In the genomic region with DNA sequence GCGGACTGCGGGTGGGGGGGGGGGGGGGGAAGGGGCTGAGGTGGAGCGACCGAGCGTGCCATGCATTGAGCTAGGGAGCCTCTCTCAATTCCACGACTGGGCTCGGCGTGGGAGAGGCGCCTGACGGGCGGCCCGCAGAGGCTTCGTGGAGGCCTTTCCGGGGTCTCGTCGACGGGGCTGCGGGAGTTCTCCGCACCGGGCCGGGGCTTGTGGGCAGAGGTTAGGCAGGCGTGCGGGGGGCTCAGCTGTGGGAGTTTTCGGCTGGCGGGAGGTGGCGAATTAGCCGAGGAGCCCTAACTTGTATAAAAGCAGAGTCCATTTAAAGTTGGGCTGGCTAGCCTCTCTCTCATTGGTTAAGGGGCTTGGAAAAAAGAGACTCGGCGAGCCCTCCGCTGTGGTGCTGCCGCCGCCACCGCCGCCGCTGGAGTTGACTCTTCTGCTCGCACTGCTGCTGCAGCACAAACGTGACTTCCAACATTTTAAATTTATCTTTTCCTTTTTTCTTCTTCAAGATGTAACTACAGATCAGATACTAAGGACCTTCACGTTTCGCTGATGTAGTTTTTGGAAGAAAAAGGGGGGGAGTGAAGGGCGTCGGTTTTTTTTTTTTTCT, we compare ENCODE assay signal across 8 mouse cellular contexts. TPM values are rescaled to one million over a fixed set of nuclear protein-coding genes. Genes with fewer than 3 reads are reported as not detected.
DNase-seq lines count a peak whose midpoint lies in the region; ATAC-seq and TF ChIP-seq lines count a peak whose summit lies in the region.

No protein-coding gene starts in this region.

- peak overlapping the region; percentile 80 for H3K9ac ChIP-seq in embryonic facial prominence, embryonic 15.5 days
- H3K9ac ChIP-seq in kidney, embryonic 14.5 days (ENCODE audit: low read depth, low read length): peak overlapping the region; percentile 94
- peak overlapping the region; percentile 80 for H3K9ac ChIP-seq in limb, embryonic 15.5 days
- peak overlapping the region; percentile 84 for H3K9ac ChIP-seq in midbrain, postnatal 0 days (replicated peaks; ENCODE audit: low read length, poor library complexity, severe bottlenecking)

- TF ChIP-seq CTCF in bone marrow macrophage, adult 2 months (IDR thresholded peaks at IDR 0.05; ENCODE audit: low read depth, low read length): no peak
- TF ChIP-seq CTCF in midbrain, postnatal 0 days (IDR thresholded peaks at IDR 0.05): no peak

- peak overlapping the region; percentile 91 for H3K27ac ChIP-seq in bone marrow macrophage, adult 2 months (ENCODE audit: insufficient read depth, low read depth, low read length)
- peak overlapping the region; percentile 98 for H3K27ac ChIP-seq in embryonic facial prominence, embryonic 15.5 days (replicated peaks)
- peak overlapping the region; percentile 96 for H3K27ac ChIP-seq in kidney, embryonic 14.5 days (ENCODE audit: low read depth, low read length)
- peak overlapping the region; percentile 98 for H3K27ac ChIP-seq in limb, embryonic 15.5 days
- H3K27ac ChIP-seq in midbrain, postnatal 0 days (ENCODE audit: low read depth, low read length): peak overlapping the region; percentile 92

- H3K4me1 ChIP-seq in bone marrow macrophage, adult 2 months (ENCODE audit: control insufficient read depth, insufficient read depth, low read length): peaks cover 30% of the 10 kb centered on the region
- peaks cover 25% of the 10 kb centered on the region; the same call in 1 of the 2 replicates for H3K4me1 ChIP-seq in embryonic facial prominence, embryonic 15.5 days
- peaks cover 24% of the 10 kb centered on the region; the same call in 1 of the 2 replicates for H3K4me1 ChIP-seq in kidney, embryonic 14.5 days (ENCODE audit: control insufficient read depth, insufficient read depth, low read length)
- H3K4me1 ChIP-seq in limb, embryonic 15.5 days: peaks cover 28% of the 10 kb centered on the region
- H3K4me1 ChIP-seq in midbrain, postnatal 0 days (ENCODE audit: insufficient read depth, low read length): no peaks in the 10 kb centered on the region

- DNase-seq in A20 (ENCODE audit: low read depth, low spot score): peak; percentile 97
- peak; percentile 92 to 94 for DNase-seq in heart, adult 9 months (ENCODE audit: low spot score in 2 of 2)
- peak; percentile 94 for DNase-seq in midbrain, postnatal 0 days (ENCODE audit: low spot score)
- DNase-seq in spleen, postnatal 10 days (ENCODE audit: low spot score in 2 of 2): peak; percentile 85 to 87

- WGBS in embryonic facial prominence, embryonic 15.5 days: under 1% methylated on average over 40 of the region's 41 CpGs
- WGBS in kidney, embryonic 14.5 days: under 1% methylated on average over 39 of the region's 41 CpGs
- WGBS in limb, embryonic 15.5 days: under 1% methylated on average over 35 of the region's 41 CpGs
- under 1% methylated on average over 36 of the region's 41 CpGs for WGBS in midbrain, postnatal 0 days

- TF ChIP-seq POLR2A in bone marrow macrophage, adult 2 months (IDR thresholded peaks at IDR 0.05; ENCODE audit: borderline replicate concordance, low read depth, low read length): 0 out of 2 replicates have a peak, but pooled peaks have one; percentile 56

- peak; percentile 83 for ATAC-seq in embryonic facial prominence, embryonic 15.5 days (ENCODE audit: insufficient number of reproducible peaks, low FRiP score, low TSS enrichment, low read depth)
- ATAC-seq in kidney, embryonic 14.5 days (ENCODE audit: low FRiP score, low TSS enrichment): peak; percentile 75
- ATAC-seq in limb, embryonic 15.5 days (ENCODE audit: insufficient number of reproducible peaks, low FRiP score, low TSS enrichment, low read depth): peak; percentile 77
- ATAC-seq in midbrain, postnatal 0 days (ENCODE audit: low FRiP score): peak; percentile 77

- no peaks in the 10 kb centered on the region for H3K9me3 ChIP-seq in embryonic facial prominence, embryonic 15.5 days (replicated peaks)
- no peaks in the 10 kb centered on the region for H3K9me3 ChIP-seq in kidney, embryonic 14.5 days (ENCODE audit: control insufficient read depth, low read length)
- no peaks in the 10 kb centered on the region for H3K9me3 ChIP-seq in limb, embryonic 15.5 days
- no peaks in the 10 kb centered on the region for H3K9me3 ChIP-seq in midbrain, postnatal 0 days (ENCODE audit: low read length)

- peak overlapping the region; percentile 62 for H3K4me2 ChIP-seq in embryonic facial prominence, embryonic 15.5 days (replicated peaks)
- peak overlapping the region; percentile 85 for H3K4me2 ChIP-seq in kidney, embryonic 14.5 days (replicated peaks; ENCODE audit: low read depth, low read length)
- H3K4me2 ChIP-seq in limb, embryonic 15.5 days: peak overlapping the region; percentile 45
- peak overlapping the region; percentile 91 for H3K4me2 ChIP-seq in midbrain, postnatal 0 days (ENCODE audit: low read depth, low read length, poor library complexity, severe bottlenecking)

- no peaks in the 10 kb centered on the region for H3K27me3 ChIP-seq in embryonic facial prominence, embryonic 15.5 days
- H3K27me3 ChIP-seq in kidney, embryonic 14.5 days (ENCODE audit: control insufficient read depth, insufficient read depth, low read length): no peaks in the 10 kb centered on the region
- H3K27me3 ChIP-seq in limb, embryonic 15.5 days: no peaks in the 10 kb centered on the region
- H3K27me3 ChIP-seq in midbrain, postnatal 0 days (ENCODE audit: insufficient read depth, low read length): no peaks in the 10 kb centered on the region

- H3K36me3 ChIP-seq in embryonic facial prominence, embryonic 15.5 days: no peaks in the 10 kb centered on the region
- no peaks in the 10 kb centered on the region for H3K36me3 ChIP-seq in kidney, embryonic 14.5 days (ENCODE audit: control insufficient read depth, insufficient read depth, low read length)
- no peaks in the 10 kb centered on the region for H3K36me3 ChIP-seq in limb, embryonic 15.5 days
- H3K36me3 ChIP-seq in midbrain, postnatal 0 days (ENCODE audit: insufficient read depth, low read length): no peaks in the 10 kb centered on the region

- H3K4me3 ChIP-seq in bone marrow macrophage, adult 2 months (ENCODE audit: insufficient read depth, low read length): peak overlapping the region; percentile 77
- H3K4me3 ChIP-seq in embryonic facial prominence, embryonic 15.5 days (replicated peaks): peak overlapping the region; percentile 74
- peak overlapping the region; percentile 60 for H3K4me3 ChIP-seq in kidney, embryonic 14.5 days (ENCODE audit: low read length)
- H3K4me3 ChIP-seq in limb, embryonic 15.5 days: peak overlapping the region; percentile 72
- H3K4me3 ChIP-seq in midbrain, postnatal 0 days (ENCODE audit: low read depth, low read length): peak overlapping the region; percentile 73

RNA-seq across cellular contexts. Expression of a gene that starts 1.8 kb away (rescaled TPM):
- polyA plus RNA-seq in bone marrow macrophage, adult 2 months (2012; ENCODE audit: insufficient read depth, insufficient read length, missing spikeins): 41.4 and 45.8 TPM in 2 replicates
- 25.7 and 27.0 TPM in 2 replicates for polyA plus RNA-seq in embryonic facial prominence, embryonic 15.5 days (2015; fragmentation: Nextera tagmentation; extraction: Ambion mirVana)
- polyA plus RNA-seq in kidney, embryonic 14.5 days (2014; fragmentation: Nextera tagmentation; extraction: Ambion mirVana): 27.4 and 28.1 TPM in 2 replicates
- polyA plus RNA-seq in limb, embryonic 15.5 days (2015; fragmentation: Nextera tagmentation; extraction: Ambion mirVana): 27.4 and 33.3 TPM in 2 replicates
- 18.0 and 27.6 TPM in 2 replicates for total RNA-seq in midbrain, postnatal 0 days (2014; rRNA removed)
- polyA plus RNA-seq in midbrain, postnatal 0 days (2015; fragmentation: Nextera tagmentation; extraction: Ambion mirVana): 16.4 and 19.3 TPM in 2 replicates

Comparison
In these comparisons a context has a peak if more than half of its experiments do, and no peak if none do; other contexts are left out.
1. Peak in every context shown above with its lines: DNase-seq, ATAC-seq, H3K4me3 ChIP-seq and H3K27ac ChIP-seq.